Mouse (Mus musculus) G1E (cell line): ENCODE results near the gene Gabrr2. TPM values are rescaled to one million over a fixed set of nuclear protein-coding genes. Genes with fewer than 3 reads are reported as not detected.

Source experiments
- ATAC-seq: 2 replicates; pipeline ENCODE4 v1.8.0; 2016; ENCODE audit warnings: mild to moderate bottlenecking; ENCODE audit not compliant: insufficient number of reproducible peaks, poor library complexity, low FRiP score, severe bottlenecking; ENCODE audit errors: extremely low read depth
- DNase-seq: peaks from one replicate; pipeline ENCODE4 v3.0.0; 2012; ENCODE audit warnings: low spot score
- H3K27me3 ChIP-seq: 2 replicates; pipeline ENCODE4 v1.6.1; 2012; ENCODE audit warnings: mild to moderate bottlenecking, low read length, inconsistent platforms; ENCODE audit not compliant: insufficient read depth
- H3K36me3 ChIP-seq: replicated peaks from 2 replicates; pipeline ENCODE3; 2012; ENCODE audit warnings: mild to moderate bottlenecking, inconsistent platforms
- H3K4me1 ChIP-seq: 2 replicates; pipeline ENCODE4 v1.6.1; 2012; ENCODE audit warnings: low read depth, low read length, inconsistent platforms, mixed read lengths; ENCODE audit not compliant: insufficient read depth
- H3K4me3 ChIP-seq: 2 replicates; pipeline ENCODE4 v1.5.1; 2012; ENCODE audit warnings: low read depth, mild to moderate bottlenecking, inconsistent platforms, low read length, moderate library complexity, mixed read lengths
- H3K9me3 ChIP-seq: replicated peaks from 2 replicates; pipeline ENCODE4 v1.6.1; 2012; ENCODE audit warnings: inconsistent platforms
- CTCF ChIP-seq: IDR thresholded peaks from 2 replicates; pipeline ENCODE4 v1.5.1; 2012; ENCODE audit warnings: low read depth, low read length, inconsistent platforms, mixed read lengths
- GATA1 ChIP-seq: IDR thresholded peaks from 2 replicates; pipeline ENCODE4 v1.6.1; 2012; ENCODE audit warnings: borderline replicate concordance, low read length, inconsistent platforms, mixed read lengths
- GATA2 ChIP-seq: IDR thresholded peaks from 2 replicates; pipeline ENCODE4 v1.6.1; 2012; ENCODE audit warnings: low read depth, low read length, inconsistent platforms, borderline replicate concordance
- POLR2AphosphoS5 ChIP-seq: IDR thresholded peaks from 2 replicates; pipeline ENCODE4 v1.6.1; 2012; ENCODE audit warnings: low read depth, low read length, inconsistent platforms; ENCODE audit not compliant: insufficient replicate concordance
- TAL1 ChIP-seq: conservative IDR thresholded peaks from 2 replicates; pipeline ENCODE4 v1.6.1; 2012; ENCODE audit warnings: low read depth, low read length, inconsistent platforms, mixed read lengths
- polyA plus RNA-seq: library from polyadenylated mRNA; stranded (reverse); fragments of >175 nt; gene quantifications from 2 replicates; pipeline ENCODE4 v1.2.3, GENCODE M21; 2012
- total RNA-seq, 2 experiments: library from RNA; stranded (forward) in 1 of 2; stranded (reverse) in 1 of 2; fragments of 200-1000 nt in 1 of 2; fragments of >200 nt in 1 of 2; fragmentation: Nextera tagmentation in 1 of 2; gene quantifications; 2 replicates each; pipeline ENCODE4 v1.2.3; 2014 to 2017

Gabrr2 gene
- total and polyA plus RNA-seq, 3 experiments, result 0.22 TPM; not detected in 2

- H3K27me3 ChIP-seq, result no peaks in the 10 kb centered on the region
- TF ChIP-seq CTCF, result no peak
- no peak for TF ChIP-seq GATA2
- TF ChIP-seq POLR2AphosphoS5, result no peak
- no peak for TF ChIP-seq GATA1
- TF ChIP-seq TAL1, result no peak
- peaks cover 24% of the 10 kb centered on the region for H3K4me1 ChIP-seq
- H3K36me3 ChIP-seq, result peaks cover 45% of the 10 kb centered on the region
- ATAC-seq, result no peak
- no peak for DNase-seq
- H3K9me3 ChIP-seq, result no peaks in the 10 kb centered on the region
- H3K4me3 ChIP-seq, result peak overlapping the region; percentile 95
These were observed 30.8 kb upstream of the Gabrr2 start for GRCm38 (mm10) chr4:33032045-33032444.

- Histone ChIP-seq H3K9me3 (no peaks in the 10 kb centered on the region), H3K27me3 (no peaks in the 10 kb centered on the region), H3K36me3 (peaks cover 37% of the 10 kb centered on the region), H3K4me1 (peaks cover 24% of the 10 kb centered on the region), H3K4me3 (no peak overlapping the region)
- ATAC-seq, result 0 out of 2 replicates have a peak, but pooled peaks have one; percentile 16
- TF ChIP-seq POLR2AphosphoS5 (no peak), CTCF (no peak), GATA1 (no peak), GATA2 (no peak), TAL1 (no peak)
- DNase-seq, result no peak
These were observed 29.3 kb upstream of the Gabrr2 start for GRCm38 (mm10) chr4:33033515-33033914.

- Histone ChIP-seq H3K9me3 (no peaks in the 10 kb centered on the region), H3K4me1 (peaks cover 3% of the 10 kb centered on the region; the same call in 1 of the 2 replicates), H3K27me3 (no peaks in the 10 kb centered on the region), H3K4me3 (no peak overlapping the region), H3K36me3 (peaks cover 80% of the 10 kb centered on the region)
- TF ChIP-seq GATA1, result no peak
- no peak for DNase-seq
- ATAC-seq, result no peak
These were observed 23.0 kb upstream of the Gabrr2 start for GRCm38 (mm10) chr4:33039826-33040225.

- no peaks in the 10 kb centered on the region for H3K9me3 ChIP-seq
- TF ChIP-seq POLR2AphosphoS5 (no peak), TAL1 (no peak)
- DNase-seq (no peak), ATAC-seq (no peak)
- H3K4me3 ChIP-seq, result no peak overlapping the region
- H3K4me1 ChIP-seq, result no peaks in the 10 kb centered on the region
- no peaks in the 10 kb centered on the region for H3K27me3 ChIP-seq
- peaks cover 82% of the 10 kb centered on the region for H3K36me3 ChIP-seq
These were observed 13.2 kb upstream of the Gabrr2 start for GRCm38 (mm10) chr4:33049601-33050000.

GRCm38 (mm10) chr4:33052055-33052454 is 10.7 kb upstream of the Gabrr2 start:
- no peak for DNase-seq
- no peaks in the 10 kb centered on the region for H3K27me3 ChIP-seq
- no peaks in the 10 kb centered on the region for H3K9me3 ChIP-seq
- no peak overlapping the region for H3K4me3 ChIP-seq
- TF ChIP-seq POLR2AphosphoS5 (no peak), GATA2 (no peak), CTCF (no peak), TAL1 (no peak), GATA1 (no peak)
- no peak for ATAC-seq
- H3K36me3 ChIP-seq, result peaks cover 60% of the 10 kb centered on the region
- H3K4me1 ChIP-seq, result no peaks in the 10 kb centered on the region

- no peaks in the 10 kb centered on the region for H3K9me3 ChIP-seq
- DNase-seq, result no peak
- no peaks in the 10 kb centered on the region for H3K27me3 ChIP-seq
- no peaks in the 10 kb centered on the region for H3K4me1 ChIP-seq
- TF ChIP-seq CTCF (no peak), GATA2 (no peak)
- peaks cover 56% of the 10 kb centered on the region for H3K36me3 ChIP-seq
- no peak for ATAC-seq
- no peak overlapping the region for H3K4me3 ChIP-seq
These were observed 10.1 kb upstream of the Gabrr2 start for GRCm38 (mm10) chr4:33052650-33053049.

GRCm38 (mm10) chr4:33054426-33054825 is 8.4 kb upstream of the Gabrr2 start:
- peaks cover 40% of the 10 kb centered on the region for H3K36me3 ChIP-seq
- DNase-seq (no peak), ATAC-seq (no peak)
- H3K4me3 ChIP-seq, result no peak overlapping the region
- TF ChIP-seq GATA1 (no peak), GATA2 (no peak), TAL1 (no peak), POLR2AphosphoS5 (no peak), CTCF (no peak)
- no peaks in the 10 kb centered on the region for H3K9me3 ChIP-seq
- no peaks in the 10 kb centered on the region for H3K4me1 ChIP-seq
- H3K27me3 ChIP-seq, result no peaks in the 10 kb centered on the region
